Mouse (Mus musculus) embryo, embryonic 11.5 days (tissue): ENCODE results near the gene Kat6b.
"Not testable (repeated sequence)": the region's sequence is repeated elsewhere in the genome, so short reads cannot be mapped to it uniquely, and the experiment has no call there.

Experiments
- DNase-seq: peaks from one replicate; pipeline ENCODE4 v3.0.0-alpha.2; 2012; ENCODE audit warnings: low read depth, low spot score

Gene Kat6b

GRCm38 (mm10) chr14:21484693-21485092 is 3.5 kb downstream of the Kat6b start:
- DNase-seq, result no peak

- no peak for DNase-seq
Observed at GRCm38 (mm10) chr14:21485961-21486520, 4.8 kb downstream of the Kat6b start.

- not testable (repeated sequence) for DNase-seq
Observed at GRCm38 (mm10) chr14:21487135-21487534, 5.9 kb downstream of the Kat6b start.

DNA sequence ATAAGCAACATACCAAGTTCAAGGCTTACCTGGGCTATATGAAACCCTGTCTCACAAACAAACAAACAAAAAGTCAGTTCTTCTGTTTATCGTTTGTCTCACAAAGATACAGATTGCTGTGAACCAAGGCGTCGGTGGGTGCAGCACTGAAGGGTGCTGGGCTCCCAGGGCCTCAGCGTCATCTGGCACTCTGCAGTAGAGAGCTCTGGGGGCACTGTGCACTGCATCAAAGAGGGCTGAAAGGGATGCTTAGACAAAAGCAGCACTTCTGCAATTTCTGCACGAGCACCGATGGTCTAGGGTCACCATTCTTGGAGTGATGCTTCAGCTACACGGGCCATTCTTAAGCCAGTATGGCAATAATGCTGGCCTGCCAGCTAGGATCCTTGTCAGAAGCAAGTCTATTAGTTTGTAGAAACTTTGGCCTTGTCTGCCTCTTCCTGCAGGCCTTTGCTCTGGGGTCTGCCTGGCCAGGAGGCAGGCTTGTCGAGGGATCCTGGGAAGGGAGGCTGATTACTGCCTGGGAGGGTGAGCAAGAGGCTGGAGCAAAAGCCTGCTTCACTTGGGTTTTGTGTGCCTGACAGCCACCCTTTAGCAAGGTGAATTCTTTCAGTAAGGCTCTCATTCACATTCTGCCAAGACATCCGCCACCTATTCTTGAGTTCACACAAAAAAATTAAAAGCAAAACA is 7.3 kb downstream of the Kat6b start:
- not testable (repeated sequence) for DNase-seq

- DNase-seq, result no peak
Observed at GRCm38 (mm10) chr14:21489116-21489485, 7.9 kb downstream of the Kat6b start.

GRCm38 (mm10) chr14:21490141-21490540 is 8.9 kb downstream of the Kat6b start:
- no peak for DNase-seq

- DNase-seq, result peak; percentile 16
Observed at GRCm38 (mm10) chr14:21498361-21498996, 17.2 kb downstream of the Kat6b start.

DNA sequence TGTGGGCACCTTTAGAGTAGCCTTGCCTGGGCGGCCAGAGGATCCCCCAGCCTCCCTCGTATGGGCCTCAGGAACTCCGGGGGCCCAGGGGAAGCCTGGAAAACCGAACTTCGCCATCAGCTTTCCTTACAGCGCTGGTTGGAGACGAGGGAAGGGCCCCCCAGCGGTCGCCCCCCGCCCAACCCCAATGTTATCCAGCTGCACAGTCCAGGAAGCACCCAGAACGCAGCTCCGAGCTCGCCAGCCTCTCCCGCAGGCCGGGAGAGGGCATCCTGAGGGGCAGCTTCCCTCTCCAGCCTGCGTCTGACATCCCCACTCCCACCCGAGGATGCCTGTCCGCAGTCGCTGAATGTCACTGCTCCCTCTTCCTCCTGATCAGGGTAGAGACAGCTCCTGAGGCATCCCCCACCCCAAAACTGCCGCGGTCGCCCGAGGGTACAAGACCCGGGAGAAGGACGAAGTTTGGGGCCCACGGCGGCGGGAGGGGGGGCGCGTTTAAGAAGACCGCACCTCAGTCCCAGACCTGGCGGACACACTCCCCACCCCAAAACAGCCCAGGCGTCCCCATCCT is 17.9 kb downstream of the Kat6b start:
- DNase-seq, result peak; percentile 36

DNA sequence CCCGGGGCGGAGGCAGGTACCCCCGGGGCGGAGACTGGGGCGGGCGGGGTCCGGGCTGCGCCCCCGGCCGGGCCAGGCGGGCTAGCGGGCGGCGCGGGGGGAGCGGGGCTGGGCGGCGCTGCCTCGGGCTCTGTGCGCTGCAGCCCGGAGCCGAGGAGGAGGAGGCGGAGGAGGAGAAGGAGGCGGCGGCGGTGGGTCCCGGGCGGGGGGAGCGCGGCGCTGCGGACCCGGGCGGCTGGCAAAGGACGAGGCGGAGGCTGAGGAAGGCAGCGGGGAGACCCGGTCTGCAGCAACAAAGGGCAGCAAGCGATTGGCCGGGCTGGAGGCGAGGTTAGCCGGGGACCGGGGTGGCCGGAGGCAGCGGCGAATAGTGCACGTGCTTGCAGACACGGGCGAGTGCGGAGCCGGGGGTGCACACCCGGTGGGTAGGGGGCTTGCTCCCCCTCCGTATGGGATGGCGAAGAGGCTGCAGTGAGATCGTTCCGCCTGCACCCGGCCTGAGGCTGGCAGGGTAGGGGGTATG is 18.5 kb downstream of the Kat6b start:
- no peak for DNase-seq

DNA sequence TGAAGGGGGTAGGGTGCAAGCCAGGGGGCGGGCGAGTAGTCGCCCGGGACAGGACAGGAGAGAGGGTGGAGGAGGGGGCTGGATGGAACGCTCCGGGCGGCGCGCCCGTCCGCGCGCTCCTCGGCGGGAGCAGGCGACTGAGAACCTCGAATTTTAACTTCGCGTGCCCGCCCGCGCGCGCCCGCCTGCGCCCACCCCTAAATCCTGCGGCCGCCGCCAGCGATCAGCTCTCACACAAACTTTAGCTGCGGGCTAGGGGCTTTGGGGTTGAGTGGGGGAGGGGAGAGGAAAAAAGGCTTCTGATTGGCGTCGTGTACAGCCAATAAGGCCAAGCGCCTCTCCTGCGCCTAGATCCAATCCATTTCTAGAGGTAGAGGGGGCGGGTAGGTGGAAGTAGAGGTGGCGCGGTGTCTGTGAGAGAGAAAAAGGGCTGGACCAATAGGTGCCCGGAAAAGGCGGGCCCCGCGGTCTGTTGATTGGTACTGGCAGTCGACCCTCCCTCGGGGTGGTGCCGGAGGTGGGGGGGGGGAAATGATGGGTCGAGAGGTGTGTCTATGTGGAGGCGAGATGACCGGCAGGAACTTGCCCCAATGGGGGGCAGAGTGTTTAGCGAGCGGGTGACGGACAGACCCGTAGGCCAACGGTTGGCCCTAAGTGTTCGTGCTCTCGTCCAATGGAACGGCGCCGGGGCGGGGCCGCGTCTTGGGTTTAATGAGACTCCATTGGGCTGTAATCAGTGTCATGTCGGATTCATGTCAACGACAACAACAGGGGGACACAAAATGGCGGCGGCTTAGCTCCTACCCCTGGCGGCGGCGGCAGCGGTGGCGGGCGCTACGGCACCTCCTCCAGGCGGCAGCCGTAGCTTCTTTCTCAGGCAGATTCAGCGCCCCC is 19.2 kb downstream of the Kat6b start:
- DNase-seq, result peak; percentile 99

GRCm38 (mm10) chr14:21501048-21501657 is 19.9 kb downstream of the Kat6b start:
- peak; percentile 82 for DNase-seq

- no peak for DNase-seq
Observed at GRCm38 (mm10) chr14:21505036-21505435, 23.8 kb downstream of the Kat6b start.

GRCm38 (mm10) chr14:21507046-21507445 is 25.8 kb downstream of the Kat6b start:
- no peak for DNase-seq

DNA sequence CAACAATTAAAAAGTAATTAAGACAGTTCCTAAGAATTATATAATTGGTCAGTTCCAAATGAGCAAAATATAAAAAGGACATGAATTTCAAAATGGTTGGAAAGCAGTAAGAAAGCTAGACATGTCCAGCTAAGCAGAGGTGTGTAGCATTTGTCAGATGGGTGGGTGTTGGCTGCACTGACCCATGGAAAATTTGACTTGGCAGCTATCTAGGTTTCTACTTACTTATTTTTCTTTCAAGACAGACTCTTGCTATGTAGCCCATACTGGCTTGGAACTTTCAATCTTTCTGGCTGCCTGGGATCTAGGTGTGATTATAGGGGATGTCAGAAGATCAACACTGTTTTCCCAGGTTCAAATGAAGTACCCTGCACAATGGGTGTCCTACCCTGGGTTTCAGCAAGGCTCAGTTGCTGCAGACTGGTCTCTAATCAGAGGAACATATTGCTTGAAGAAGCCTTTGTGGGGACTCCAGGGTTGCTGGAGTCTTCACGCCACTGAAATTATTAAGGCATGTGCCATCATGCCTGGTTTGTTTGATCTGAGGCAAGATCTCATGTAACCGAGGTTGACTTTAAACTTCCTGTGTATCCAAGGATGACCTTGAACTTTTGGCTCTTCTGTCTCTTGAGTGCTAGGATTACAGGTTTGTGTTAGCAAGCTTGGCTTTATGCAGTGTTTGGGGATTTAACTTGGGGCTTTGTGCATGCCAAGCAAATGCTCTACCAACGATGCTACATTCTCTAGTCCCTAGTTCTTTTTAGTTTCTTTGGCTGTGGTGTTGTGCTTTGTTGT is 28.1 kb downstream of the Kat6b start:
- DNase-seq, result no peak

DNA sequence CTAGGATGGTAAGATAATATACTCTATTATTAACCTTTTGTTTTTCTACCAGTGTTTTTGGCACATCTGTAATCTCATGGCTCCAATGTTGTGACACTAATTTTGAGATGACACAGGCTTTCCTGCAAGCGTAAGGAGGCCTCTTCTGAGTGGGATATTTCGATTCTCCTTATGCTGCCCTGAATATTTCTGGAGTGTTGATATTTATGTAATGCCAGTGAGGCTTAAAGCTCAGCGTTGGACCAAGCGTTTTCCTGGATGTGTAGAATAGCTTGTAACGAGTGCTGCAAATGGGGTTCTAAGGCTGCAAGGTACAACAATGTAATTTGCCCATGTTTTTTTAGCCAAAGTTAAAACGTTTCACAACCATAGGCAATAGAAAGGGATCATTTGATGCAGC is 30.2 kb downstream of the Kat6b start:
- DNase-seq, result no peak

DNA sequence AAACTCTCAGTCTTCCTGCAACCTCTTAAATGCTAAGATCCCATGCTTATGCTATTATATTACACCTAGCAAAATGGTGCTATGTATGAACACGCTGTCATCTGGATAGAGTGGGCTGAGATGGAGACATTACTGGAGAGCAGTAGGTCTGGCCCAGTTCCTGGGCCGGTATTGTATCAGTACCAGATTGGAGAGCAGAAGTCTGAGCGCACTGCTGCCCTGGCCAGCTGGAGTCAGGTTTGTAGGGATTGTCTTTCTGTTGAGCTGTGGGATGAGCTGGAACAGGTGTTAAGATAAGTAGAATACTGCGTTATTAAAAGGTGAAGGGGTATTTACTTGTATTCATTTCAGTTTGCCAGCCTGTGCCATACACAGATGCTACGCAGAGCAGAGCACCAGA is 34.3 kb downstream of the Kat6b start:
- no peak for DNase-seq

- DNase-seq, result no peak
Observed at GRCm38 (mm10) chr14:21519307-21519706, 38.1 kb downstream of the Kat6b start.

DNA sequence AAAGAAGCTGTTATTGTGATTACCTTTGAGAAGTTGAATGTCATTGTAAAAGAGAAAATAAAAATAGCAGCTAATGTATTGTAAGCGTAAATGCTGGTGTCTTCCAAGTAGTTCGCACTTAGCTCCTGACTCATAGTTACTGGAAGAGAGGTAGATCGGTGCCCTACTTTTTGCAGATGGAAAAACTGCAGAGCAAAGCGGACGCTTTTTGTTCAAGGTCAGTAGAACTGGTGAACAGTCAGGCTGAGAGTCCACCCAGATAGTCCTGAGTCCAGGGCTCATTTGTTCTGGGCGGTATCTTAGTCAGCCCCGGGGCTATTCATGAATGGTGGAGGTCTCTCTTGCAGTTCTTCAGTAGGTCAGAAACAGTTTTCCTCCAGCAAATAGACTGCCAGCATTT is 39.3 kb downstream of the Kat6b start:
- no peak for DNase-seq

DNA sequence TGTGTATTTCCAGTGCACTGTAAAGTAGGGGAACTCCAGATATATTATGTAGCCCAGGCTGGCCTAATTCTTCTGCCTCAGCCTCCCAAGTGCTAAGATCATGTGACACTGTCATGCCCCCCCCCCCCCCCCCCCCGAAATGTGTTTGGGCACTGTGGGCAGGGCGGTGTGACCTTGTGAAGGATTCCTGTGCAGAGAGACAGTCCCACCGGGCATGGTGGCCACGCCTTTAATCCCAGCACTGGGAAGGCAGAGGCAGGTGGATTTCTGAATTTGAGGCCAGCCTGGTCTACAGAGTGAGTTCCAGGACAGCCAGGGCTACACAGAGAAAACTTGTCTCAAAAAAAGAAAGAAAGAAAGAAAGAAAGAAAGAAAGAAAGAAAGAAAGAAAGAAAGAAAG is 40.3 kb downstream of the Kat6b start:
- DNase-seq, result not testable (repeated sequence)

DNA sequence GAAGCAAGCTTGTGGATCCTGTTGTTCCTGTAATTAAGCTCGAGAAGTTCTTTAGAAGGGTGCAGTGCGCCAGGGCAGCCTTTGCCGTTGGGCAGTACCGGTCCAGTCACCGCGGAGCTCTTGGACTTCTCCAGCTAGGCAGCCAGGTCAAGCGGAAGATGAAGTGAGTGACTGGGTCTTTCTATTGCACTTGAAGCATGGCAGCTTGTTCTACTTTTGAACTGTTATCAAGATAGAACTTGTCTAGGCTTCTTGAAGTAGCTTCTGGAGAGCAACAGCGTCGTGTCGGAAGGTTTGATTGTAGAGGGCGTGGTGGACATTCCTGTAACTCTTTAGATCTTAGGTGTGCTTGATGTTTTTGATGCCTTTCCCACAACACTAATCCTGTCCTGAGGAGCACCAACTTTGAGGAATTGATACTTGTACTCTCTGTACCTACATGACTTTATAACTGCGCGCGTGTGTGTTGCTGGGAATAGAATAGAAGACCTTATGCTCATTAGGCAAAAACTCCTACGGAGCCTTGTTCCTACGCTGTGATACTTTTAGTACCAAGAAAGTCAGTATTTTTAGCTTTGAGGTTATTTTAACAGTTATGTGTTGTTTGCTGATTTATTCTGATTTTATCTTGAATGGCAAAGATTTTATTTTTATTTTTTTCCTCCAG is 41.2 kb downstream of the Kat6b start:
- DNase-seq, result no peak
